Comparison of ENCODE assay signal across 17 mouse cellular contexts in the genomic region with DNA sequence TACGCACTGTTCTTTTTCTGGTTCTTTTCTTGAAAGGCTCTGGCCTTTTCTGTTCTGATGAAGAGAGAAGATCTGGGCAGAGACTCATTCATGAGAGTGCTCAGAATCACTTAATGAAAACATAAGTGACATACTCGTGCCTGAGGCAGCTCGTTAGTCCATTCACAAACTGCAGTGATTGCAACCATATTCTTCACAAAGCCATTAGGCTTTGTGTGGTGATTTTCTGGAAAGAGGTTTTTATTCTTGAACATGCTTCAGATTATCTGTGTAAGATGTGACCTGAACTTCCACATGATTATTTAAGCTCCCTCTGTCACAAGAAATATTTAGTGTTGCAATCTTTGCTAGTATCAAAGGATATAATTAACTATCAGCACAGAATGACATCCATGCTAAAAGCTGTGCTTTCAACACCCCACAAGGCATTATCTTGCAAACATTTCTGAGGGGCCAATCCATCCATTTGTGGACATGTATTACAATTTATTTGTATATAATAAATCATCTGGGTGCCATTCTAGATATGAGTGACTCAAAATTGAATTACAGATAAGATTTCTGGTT.
"Had no signal": no experiment of that assay in that cellular context is flagged by ENCODE, and none has a peak within 500 bp of the region (broad histone marks: within the 10 kb centered on the region; RNA-seq: fewer than 3 reads in every experiment).

No protein-coding gene starts in this region.

- H3K9ac ChIP-seq: limb, embryonic 12.5 days; liver, embryonic 13.5 days; liver, embryonic 15.5 days; liver, postnatal 0 days; midbrain, embryonic 13.5 days; neural tube, embryonic 12.5 days had no signal

- H3K27me3 ChIP-seq: limb, embryonic 12.5 days; liver, embryonic 13.5 days; liver, embryonic 15.5 days; megakaryocyte, embryonic 14.5 days; midbrain, embryonic 13.5 days; neural tube, embryonic 12.5 days had no signal

- H3K4me3 ChIP-seq: limb, embryonic 12.5 days; liver, embryonic 13.5 days; liver, embryonic 15.5 days; megakaryocyte, embryonic 14.5 days; midbrain, embryonic 13.5 days; neural tube, embryonic 12.5 days had no signal

- H3K36me3 ChIP-seq: limb, embryonic 12.5 days; liver, embryonic 13.5 days; liver, embryonic 15.5 days; midbrain, embryonic 13.5 days; neural tube, embryonic 12.5 days had no signal

- H3K9me3 ChIP-seq: limb, embryonic 12.5 days; liver, embryonic 13.5 days; liver, embryonic 15.5 days; megakaryocyte, embryonic 14.5 days; midbrain, embryonic 13.5 days; neural tube, embryonic 12.5 days had no signal

- H3K4me1 ChIP-seq: limb, embryonic 12.5 days; liver, embryonic 13.5 days; liver, embryonic 15.5 days; megakaryocyte, embryonic 14.5 days; midbrain, embryonic 13.5 days; neural tube, embryonic 12.5 days had no signal

- H3K27ac ChIP-seq: limb, embryonic 12.5 days; liver, embryonic 13.5 days; liver, embryonic 15.5 days; macrophage; midbrain, embryonic 13.5 days; neural tube, embryonic 12.5 days had no signal

- ATAC-seq: liver, postnatal 0 days; midbrain, embryonic 13.5 days; midbrain, embryonic 16.5 days had no signal

- DNase-seq: liver; liver, embryonic 13.5 days; liver, postnatal 0 days; right cerebral cortex, postnatal 14 days; spleen, adult 18-20 months; thymus, adult 18-20 months; thymus, postnatal 14 days; thymus, postnatal 36 days had no signal

- H3K4me2 ChIP-seq: limb, embryonic 12.5 days; liver, embryonic 11.5 days; liver, embryonic 13.5 days; liver, embryonic 15.5 days; midbrain, embryonic 11.5 days; midbrain, embryonic 13.5 days; neural tube, embryonic 12.5 days had no signal
